Mouse (Mus musculus) E14TG2a.4 (cell line): ENCODE data around the gene Slc22a8.

Experiments used
- CTCF ChIP-seq: conservative IDR thresholded peaks from 2 replicates; pipeline ENCODE4 v1.5.1; 2014; ENCODE audit warnings: low read length
- NANOG ChIP-seq: IDR thresholded peaks from 2 replicates; pipeline ENCODE4 v1.6.1; 2014; ENCODE audit warnings: borderline replicate concordance, low read length, mixed read lengths
- POU5F1 ChIP-seq: IDR thresholded peaks from 2 replicates; pipeline ENCODE4 v1.6.1; 2014; ENCODE audit warnings: low read length, borderline replicate concordance

DNA sequence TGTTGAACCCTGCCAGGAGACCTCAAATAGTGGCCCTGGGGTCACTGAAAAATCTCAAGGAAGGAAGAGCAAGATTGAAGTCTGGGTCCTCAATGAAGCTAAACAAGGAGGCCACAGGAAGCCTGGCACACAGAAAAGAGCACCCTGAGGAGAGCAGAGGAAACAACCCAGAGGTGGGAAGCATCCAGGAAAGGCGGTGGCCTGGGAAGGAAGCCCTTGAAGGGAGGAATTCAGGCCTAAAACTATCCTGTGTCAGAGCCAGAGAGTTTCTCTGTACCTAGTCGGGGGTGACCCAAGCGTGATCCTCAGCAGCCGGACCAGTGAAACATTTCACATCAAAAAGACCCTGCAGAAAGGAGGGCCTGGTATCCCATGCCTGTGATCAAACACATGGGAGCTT lies 65.3 kb downstream of the Slc22a8 start:
- no peak for TF ChIP-seq CTCF
- TF ChIP-seq POU5F1, result no peak
- no peak for TF ChIP-seq NANOG
